Mouse (Mus musculus) midbrain, embryonic 15.5 days (tissue): Measurements from ENCODE around the gene Cks1b. TPM values are rescaled to one million over a fixed set of nuclear protein-coding genes. Genes with fewer than 3 reads are reported as not detected.
A peak's percentile ranks its signal among the peaks of the same experiment; 100 is the strongest.

Source experiments
- ATAC-seq: fragments of 200-750 bp; cut with Nextera tagmentation; replicated peaks from 2 replicates; pipeline ENCODE4 v1.8.0; 2017; ENCODE audit warnings: moderate TSS enrichment
- H3K27ac ChIP-seq: fragments of 300-500 bp; sonication (generic); 2 replicates; pipeline ENCODE4 v1.5.1; 2015; ENCODE audit warnings: mild to moderate bottlenecking, inconsistent platforms
- H3K27me3 ChIP-seq: fragments of 300-500 bp; sonication (generic); replicated peaks from 2 replicates; pipeline ENCODE4 v1.6.1; 2015; ENCODE audit warnings: inconsistent platforms
- H3K36me3 ChIP-seq: fragments of 300-500 bp; sonication (generic); replicated peaks from 2 replicates; pipeline ENCODE4 v1.6.1; 2015; ENCODE audit warnings: inconsistent platforms
- H3K4me1 ChIP-seq: fragments of 300-500 bp; sonication (generic); 2 replicates; pipeline ENCODE4 v1.6.1; 2015; ENCODE audit warnings: inconsistent platforms
- H3K4me2 ChIP-seq: fragments of 300-500 bp; sonication (generic); 2 replicates; pipeline ENCODE4 v1.6.1; 2015; ENCODE audit warnings: inconsistent platforms, mild to moderate bottlenecking, moderate library complexity
- H3K4me3 ChIP-seq: fragments of 300-500 bp; sonication (generic); 2 replicates; pipeline ENCODE4 v1.5.1; 2015; ENCODE audit warnings: mild to moderate bottlenecking, inconsistent platforms
- H3K9ac ChIP-seq: fragments of 300-500 bp; sonication (generic); 2 replicates; pipeline ENCODE4 v1.6.1; 2015; ENCODE audit warnings: mild to moderate bottlenecking, inconsistent platforms
- H3K9me3 ChIP-seq: fragments of 300-500 bp; sonication (generic); 2 replicates; pipeline ENCODE4 v1.6.1; 2016; ENCODE audit warnings: inconsistent platforms
- WGBS: fragments of 180-500 bp; shearing (Covaris S2); methylation state at CpG from one replicate; pipeline ENCODE4 v1.1.7; 2015; ENCODE audit warnings: mixed read lengths; 5-methylcytosine and 5-hydroxymethylcytosine counted together
- polyA plus RNA-seq: library from polyadenylated mRNA; unstranded; fragments of >200 nt; fragmentation: Nextera tagmentation; extraction: Ambion mirVana; gene quantifications from 2 replicates; pipeline ENCODE4 v1.2.1, GENCODE M21; 2015

Cks1b gene
- polyA plus RNA-seq, 1 experiment from 2014 or later, result 86.7 TPM

DNA sequence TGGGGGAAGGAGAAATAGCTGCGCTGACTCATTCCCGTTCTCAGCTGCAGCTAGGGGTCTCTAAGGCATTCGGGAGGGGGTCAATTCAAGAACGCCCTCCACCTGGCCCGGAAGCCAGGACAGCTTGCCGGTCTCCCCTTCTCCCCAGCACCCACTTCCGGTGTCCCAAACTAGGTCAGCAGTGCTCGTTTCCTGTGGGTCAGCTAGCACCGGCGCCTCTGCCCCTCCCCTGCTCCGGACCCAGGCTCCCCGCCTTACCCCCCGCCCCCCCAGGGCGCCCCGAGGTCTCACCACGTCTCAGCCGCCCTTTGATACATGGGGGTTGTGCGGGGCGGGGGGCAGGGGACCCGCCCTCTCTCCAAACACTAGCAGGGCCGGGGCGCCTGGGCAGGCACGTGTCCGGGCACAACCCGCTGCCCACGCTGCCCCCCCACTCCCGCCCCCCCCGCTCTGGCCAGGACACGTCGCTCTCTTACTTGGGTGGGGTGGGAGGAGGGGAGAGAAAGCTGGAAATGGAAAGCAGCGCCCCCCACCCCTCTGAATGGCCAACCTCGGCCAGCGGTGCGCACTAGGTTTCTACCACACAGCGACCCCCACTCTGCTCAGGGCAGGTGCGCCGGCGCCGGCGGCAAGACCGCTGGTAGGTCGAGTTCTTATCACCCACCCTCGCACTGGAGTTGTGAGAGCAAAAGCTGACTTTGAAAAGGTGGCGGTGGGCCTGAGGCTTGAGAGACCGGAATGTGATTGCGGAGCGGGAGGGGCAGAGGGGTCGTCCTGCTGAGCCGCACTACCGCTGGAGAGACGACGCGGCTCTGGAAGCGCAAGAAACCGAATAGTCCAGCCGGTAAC is 26.3 kb downstream of the Cks1b start:
- H3K9ac ChIP-seq, result peak overlapping the region; percentile 51
- ATAC-seq, result no peak
- WGBS, result under 1% methylated on average over 53 of the region's 56 CpGs
- peaks cover 24% of the 10 kb centered on the region for H3K27me3 ChIP-seq
- H3K9me3 ChIP-seq, result no peaks in the 10 kb centered on the region
- H3K36me3 ChIP-seq, result no peaks in the 10 kb centered on the region
- peaks cover 67% of the 10 kb centered on the region for H3K4me1 ChIP-seq
- no peak overlapping the region for H3K27ac ChIP-seq
- peak overlapping the region; percentile 46 for H3K4me3 ChIP-seq
- H3K4me2 ChIP-seq, result peak overlapping the region; percentile 100

DNA sequence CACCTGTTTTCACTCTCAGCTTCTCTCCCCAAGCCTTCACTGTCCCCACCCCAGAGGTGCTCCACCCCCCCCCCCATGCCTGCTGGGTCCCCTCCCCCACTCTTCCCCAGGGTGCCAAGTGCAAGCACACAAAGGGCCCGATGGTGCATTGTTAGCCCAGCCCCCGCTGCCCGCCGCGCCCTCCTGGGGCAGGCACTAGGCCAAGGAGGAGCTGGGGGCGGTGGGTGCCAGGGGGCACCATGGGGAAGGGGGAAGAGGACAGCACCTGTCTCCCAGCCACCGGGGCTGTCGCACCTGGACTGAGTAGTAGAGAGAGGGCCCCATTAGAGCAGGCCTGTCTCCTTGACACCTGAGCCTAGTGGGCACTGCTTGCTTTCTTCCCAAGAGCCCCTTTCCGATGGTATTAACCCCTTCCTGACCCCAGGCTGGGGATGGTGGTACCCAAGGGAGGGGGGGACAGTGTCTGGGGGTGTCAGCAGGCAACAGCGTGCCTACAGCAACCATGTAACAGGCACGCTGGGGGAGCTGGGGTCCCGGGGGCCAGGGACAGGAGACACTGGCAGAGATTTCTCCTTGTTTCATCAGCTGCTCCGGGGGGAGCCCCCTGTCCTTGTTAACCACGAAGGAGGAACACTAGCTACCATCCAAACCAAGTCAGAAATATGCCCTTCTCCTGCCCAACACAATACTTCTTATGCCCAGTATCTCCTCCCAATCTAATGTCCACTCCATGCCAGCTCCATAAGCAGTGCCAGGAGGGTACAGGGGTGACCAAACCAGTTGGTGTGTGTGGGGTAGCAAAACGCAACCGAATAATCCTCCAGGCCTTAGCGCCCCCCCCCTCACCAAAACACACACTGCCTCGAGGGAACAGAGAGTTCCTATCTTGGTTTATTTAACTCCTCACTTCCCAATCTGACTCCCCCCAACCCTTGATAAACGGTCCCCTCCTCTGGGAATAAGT is 27.2 kb downstream of the Cks1b start:
- peak overlapping the region; percentile 51 for H3K9ac ChIP-seq
- peaks cover 57% of the 10 kb centered on the region for H3K4me1 ChIP-seq
- WGBS, result 10% methylated on average over 19 of the region's 19 CpGs

DNA sequence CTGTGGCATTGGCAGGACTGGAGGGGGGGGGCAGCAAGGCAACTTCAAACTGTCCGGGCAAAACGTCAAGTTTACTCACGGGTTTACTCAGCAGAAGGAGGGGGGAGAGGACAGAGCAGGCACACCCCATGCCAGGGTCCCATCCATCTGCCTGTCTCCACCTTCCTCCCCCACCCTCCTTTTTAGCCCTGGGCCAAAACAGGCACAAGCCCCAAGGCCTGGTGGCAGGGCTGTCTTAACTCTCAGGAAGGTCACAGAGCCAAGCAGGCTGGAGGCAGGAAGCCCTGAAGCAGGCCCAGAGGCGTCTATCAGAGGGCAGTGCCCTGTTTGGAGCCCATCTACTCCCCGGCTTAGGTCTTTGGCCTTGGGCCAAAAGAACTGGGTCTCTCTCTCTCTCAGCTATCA is 28.1 kb downstream of the Cks1b start:
- Histone ChIP-seq H3K4me3 (no peak overlapping the region), H3K4me2 (no peak overlapping the region), H3K27ac (no peak overlapping the region), H3K4me1 (peaks cover 49% of the 10 kb centered on the region), H3K9me3 (no peaks in the 10 kb centered on the region), H3K27me3 (peaks cover 11% of the 10 kb centered on the region), H3K9ac (no peak overlapping the region), H3K36me3 (no peaks in the 10 kb centered on the region)
- no peak for ATAC-seq
- WGBS, result 54% methylated on average over 5 of the region's 5 CpGs

More for the DNA sequence above, 27.2 kb downstream of the Cks1b start:
- no peak for ATAC-seq
- H3K27ac ChIP-seq, result no peak overlapping the region
- peak overlapping the region; percentile 100 for H3K4me2 ChIP-seq
- peaks cover 17% of the 10 kb centered on the region for H3K27me3 ChIP-seq
- peak overlapping the region; percentile 46 for H3K4me3 ChIP-seq
- H3K36me3 ChIP-seq, result no peaks in the 10 kb centered on the region
- H3K9me3 ChIP-seq, result no peaks in the 10 kb centered on the region

DNA sequence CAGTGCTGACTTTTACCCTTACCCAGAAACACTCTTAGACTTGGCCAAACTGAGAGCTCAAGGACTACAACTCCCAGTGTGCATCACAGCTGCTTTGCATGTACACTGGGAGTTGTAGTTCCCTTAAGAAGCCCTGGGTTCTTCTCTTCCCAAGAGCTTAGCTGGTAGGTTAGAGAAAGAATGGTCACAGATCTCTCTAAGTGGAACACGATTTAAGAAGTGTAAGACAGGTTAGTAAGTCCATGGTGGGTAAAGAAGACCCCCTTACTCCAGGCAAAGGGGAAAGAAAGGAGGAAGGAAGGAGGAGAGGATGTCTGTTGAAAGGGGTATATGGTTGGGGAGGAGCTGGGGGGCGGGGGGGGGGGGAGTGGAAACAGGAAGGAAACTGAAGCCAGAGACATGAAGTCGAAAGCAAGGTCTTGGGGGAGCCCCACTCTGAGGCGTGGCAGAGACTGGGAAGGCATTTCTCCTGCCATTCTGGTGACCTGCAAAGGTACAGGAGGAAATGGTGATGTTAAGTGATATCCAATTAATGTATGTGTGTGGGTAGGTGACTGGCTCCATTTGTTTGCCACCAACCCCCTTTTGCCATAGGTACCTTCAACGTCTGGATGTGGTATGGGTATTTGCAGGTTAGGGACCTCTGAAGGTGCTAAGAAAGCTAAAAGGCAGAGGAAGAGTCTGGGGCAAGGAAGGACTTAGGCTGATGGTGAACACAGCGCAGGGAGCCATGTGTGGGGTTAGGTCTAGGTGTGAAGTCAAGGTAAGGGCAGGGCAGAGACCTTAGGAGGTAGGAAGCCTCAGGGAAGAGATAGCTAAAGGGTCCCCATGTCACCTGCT is 29.1 kb downstream of the Cks1b start:
- no peaks in the 10 kb centered on the region for H3K9me3 ChIP-seq
- H3K9ac ChIP-seq, result no peak overlapping the region
- H3K27me3 ChIP-seq, result peaks cover 8% of the 10 kb centered on the region
- no peak overlapping the region for H3K27ac ChIP-seq
- 71% methylated on average over 5 of the region's 6 CpGs for WGBS
- no peaks in the 10 kb centered on the region for H3K36me3 ChIP-seq
- ATAC-seq, result peak; percentile 21; the same call in 1 of the 2 replicates
- H3K4me1 ChIP-seq, result peaks cover 44% of the 10 kb centered on the region
- no peak overlapping the region for H3K4me3 ChIP-seq
- H3K4me2 ChIP-seq, result no peak overlapping the region

DNA sequence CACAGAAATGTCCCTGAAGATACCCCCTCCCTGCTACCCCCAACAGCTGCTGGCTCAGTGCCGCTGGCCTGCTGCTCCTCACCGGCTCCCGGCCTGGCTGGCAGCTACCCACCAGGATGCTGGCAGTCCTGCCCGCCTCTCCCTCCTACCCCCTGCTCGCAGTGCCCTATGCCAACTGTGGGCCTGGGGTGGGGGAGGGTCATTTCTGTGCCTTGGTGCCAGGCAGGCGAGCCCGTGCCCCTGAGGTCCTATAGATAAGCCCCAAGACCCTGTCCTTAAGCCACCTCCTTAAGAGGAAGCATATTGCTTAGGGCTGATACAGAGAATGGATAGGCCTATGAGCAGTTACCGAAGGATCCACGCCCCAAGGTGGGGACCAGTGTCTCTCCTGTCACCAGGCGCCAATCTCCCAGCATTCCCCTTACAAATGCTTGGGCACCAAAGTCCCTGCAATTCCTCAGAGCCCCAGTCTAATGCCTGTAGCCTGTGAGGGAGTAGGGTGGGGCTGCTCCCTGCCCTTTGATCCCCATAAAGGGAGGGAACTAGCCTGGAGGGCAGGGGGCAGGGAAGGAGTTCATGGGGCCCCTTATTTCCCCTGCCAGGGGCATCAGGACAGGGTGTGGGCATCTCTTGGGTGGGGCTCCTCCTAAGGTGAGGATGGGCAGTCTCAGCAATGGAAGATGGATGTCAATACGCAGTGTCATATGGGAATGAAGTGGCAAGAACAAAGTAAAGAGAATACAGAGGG is 29.9 kb downstream of the Cks1b start:
- WGBS, result 70% methylated on average over 11 of the region's 11 CpGs
- Histone ChIP-seq H3K9ac (no peak overlapping the region), H3K36me3 (no peaks in the 10 kb centered on the region), H3K4me1 (peaks cover 36% of the 10 kb centered on the region), H3K4me3 (no peak overlapping the region), H3K9me3 (no peaks in the 10 kb centered on the region), H3K27me3 (peaks cover 8% of the 10 kb centered on the region), H3K4me2 (no peak overlapping the region), H3K27ac (no peak overlapping the region)
- ATAC-seq, result peak; percentile 6; the same call in 1 of the 2 replicates

DNA sequence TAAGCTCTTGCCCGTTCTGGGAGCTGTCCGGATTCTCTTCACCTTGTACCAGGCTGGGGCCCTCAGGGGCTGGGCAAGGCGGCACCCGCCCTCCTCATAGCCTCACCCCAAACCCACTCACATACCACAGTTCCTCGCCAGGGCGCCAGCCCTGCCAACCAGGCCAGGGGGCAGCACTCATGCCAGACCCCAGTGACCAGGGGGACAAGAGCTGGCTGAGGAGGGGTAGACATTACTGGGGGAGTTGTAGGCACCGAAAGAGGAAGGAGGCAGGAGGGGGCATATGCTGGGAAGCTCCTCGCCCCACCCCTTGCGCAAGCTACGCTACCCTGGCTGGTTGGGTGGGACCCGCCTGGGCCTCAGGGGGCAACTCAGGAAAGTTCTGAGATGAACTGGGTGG is 30.6 kb downstream of the Cks1b start:
- Histone ChIP-seq H3K36me3 (no peaks in the 10 kb centered on the region), H3K27ac (no peak overlapping the region), H3K9me3 (no peaks in the 10 kb centered on the region), H3K4me2 (no peak overlapping the region), H3K9ac (no peak overlapping the region), H3K4me1 (peaks cover 30% of the 10 kb centered on the region), H3K27me3 (peaks cover 4% of the 10 kb centered on the region), H3K4me3 (no peak overlapping the region)
- no peak for ATAC-seq
- WGBS, result 76% methylated on average over 11 of the region's 11 CpGs

DNA sequence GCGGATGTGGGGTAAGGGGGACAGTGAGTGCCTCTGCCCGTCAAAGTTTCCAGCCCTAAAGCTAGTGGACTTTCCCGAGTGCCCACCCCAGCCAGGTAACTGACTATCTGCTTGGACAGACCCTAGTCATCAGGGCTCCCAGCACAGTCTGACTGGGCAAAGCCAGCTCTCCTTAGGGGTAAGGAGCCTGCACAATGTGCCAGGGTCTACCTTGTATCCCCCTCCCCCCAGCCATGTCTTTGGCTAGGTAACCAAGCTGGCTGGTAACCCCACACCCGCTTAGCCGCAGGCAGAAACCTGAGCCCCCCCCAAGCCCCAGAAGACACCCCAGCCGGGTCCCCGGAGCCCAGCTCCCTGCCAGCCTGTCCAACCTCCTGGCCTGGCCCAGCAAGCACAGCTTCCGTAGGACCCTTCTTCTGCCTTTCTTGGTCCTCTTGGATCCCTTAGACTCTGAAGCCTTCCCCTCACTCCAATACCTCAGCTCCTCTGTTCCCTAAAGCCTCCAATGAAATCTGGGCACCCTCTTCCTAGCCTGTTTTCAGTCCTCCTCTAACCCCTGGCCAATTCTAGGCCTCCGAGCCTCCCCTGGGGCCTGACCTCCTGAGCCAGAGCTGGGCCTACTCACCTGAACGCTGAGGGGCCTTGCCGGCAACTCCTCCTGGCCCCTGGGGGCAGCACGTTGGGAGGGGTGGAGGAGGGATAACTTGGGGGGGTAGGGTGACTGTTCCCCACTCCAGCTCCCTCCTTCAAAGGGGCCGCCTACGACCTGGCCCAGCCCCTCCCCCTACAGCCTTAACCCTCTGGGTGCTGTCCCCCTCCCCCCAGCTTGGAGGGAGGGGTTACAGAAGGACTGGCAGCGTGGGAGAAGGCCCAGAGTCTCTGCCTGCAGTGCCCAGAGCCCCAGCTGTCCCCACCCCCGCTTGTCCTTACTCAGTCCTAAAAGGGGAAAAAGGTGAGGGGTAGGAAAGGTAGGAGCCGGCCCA is 31.5 kb downstream of the Cks1b start:
- H3K4me2 ChIP-seq, result no peak overlapping the region
- no peak overlapping the region for H3K4me3 ChIP-seq
- H3K36me3 ChIP-seq, result no peaks in the 10 kb centered on the region
- 52% methylated on average over 17 of the region's 17 CpGs for WGBS
- H3K27me3 ChIP-seq, result no peaks in the 10 kb centered on the region
- no peak overlapping the region for H3K27ac ChIP-seq
- peaks cover 21% of the 10 kb centered on the region for H3K4me1 ChIP-seq
- H3K9ac ChIP-seq, result no peak overlapping the region
- no peak for ATAC-seq
- H3K9me3 ChIP-seq, result no peaks in the 10 kb centered on the region

DNA sequence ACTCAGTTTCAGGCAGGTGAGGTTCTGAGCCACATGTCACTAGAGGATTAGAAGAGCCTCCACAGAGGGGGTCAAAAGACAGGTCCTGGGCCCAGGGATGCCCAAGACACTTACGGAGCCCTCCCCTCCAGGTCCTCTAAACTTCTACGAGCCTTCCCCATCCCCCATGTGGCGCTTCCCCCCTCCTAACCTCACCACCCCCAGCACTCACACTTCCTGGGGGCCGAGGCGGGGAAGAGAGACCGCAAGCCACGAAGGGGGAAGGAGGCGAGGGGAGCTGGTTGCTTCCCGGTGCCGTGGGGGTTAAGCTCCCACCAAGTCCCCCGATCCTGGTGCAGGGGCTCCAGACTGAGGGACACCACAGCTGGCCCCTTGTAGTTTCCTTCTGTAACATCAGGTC is 32.7 kb downstream of the Cks1b start:
- Histone ChIP-seq H3K27me3 (no peaks in the 10 kb centered on the region), H3K27ac (no peak overlapping the region), H3K9ac (no peak overlapping the region), H3K4me1 (peaks cover 8% of the 10 kb centered on the region; the same call in 1 of the 2 replicates), H3K4me3 (no peak overlapping the region), H3K36me3 (no peaks in the 10 kb centered on the region), H3K9me3 (no peaks in the 10 kb centered on the region), H3K4me2 (no peak overlapping the region)
- 55% methylated on average over 11 of the region's 11 CpGs for WGBS
- ATAC-seq, result no peak

DNA sequence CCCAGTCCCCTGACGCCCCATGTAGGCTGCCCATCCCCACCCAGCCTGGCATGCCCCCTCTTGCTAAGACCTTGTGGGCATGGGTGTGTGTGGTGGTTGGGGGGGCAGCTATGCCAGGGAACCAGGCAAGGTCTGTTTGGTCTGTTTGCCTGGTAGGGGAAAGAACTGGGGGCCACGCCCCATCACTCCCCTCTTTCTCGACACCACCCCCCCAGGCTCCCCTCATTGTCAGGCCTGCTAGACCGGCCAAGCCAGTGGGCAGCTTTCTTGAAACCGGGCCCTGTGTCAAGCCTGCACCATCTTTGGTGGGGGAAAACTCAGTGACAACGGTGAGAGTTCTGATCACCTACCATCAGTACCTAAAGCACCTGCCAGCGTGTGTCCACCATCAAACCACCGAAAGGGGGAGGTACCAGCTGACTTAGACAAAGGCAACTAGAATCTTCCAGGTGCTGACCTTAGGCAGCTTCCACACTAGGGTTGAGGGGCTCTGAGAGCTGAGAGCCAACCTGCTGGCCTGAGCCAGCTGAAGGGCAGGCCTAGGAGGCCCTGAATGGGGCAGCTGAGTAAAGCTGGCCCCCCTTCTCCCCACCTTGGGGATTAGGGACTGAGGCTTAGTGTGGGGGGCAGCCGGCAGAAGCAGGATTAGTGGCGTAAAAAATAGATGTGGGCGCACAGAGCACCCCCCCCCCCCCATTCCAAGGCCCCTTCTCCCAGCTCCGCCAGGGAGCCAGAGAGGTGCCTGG is 33.7 kb downstream of the Cks1b start:
- 46% methylated on average over 12 of the region's 12 CpGs for WGBS
- H3K4me3 ChIP-seq, result no peak overlapping the region
- no peaks in the 10 kb centered on the region for H3K36me3 ChIP-seq
- H3K27me3 ChIP-seq, result no peaks in the 10 kb centered on the region
- no peak overlapping the region for H3K4me2 ChIP-seq
- no peak for ATAC-seq
- no peaks in the 10 kb centered on the region for H3K9me3 ChIP-seq
- H3K4me1 ChIP-seq, result peaks cover 5% of the 10 kb centered on the region; the same call in 1 of the 2 replicates
- H3K9ac ChIP-seq, result no peak overlapping the region
- no peak overlapping the region for H3K27ac ChIP-seq

DNA sequence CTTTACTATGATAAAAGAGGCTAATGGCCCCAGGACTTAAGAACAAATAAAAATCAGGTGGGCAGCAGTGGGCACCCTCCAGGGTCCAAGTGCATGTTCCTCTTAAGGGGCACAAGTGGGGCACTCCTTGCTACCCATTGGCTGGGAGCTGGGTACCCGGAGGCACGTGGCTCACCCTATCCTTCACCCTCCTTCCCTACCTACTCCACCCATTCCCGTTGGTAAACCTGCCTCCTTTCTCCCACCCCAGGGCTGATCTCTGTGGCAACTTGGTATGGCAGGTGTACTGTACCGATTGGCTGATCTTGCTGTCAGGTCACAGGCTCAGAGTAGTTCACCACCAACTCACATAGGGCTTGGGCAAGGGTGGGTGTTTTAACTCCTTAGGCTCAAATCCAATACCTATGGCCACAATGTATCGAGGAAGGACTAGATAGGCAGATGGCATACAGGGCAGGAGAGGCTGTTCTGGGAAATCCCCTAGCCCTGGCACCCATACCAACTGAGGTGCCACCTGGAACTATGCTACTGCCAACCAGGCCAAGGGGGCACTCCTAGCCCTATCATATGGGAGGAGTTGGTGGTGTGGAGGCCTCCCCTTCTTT is 34.4 kb downstream of the Cks1b start:
- Histone ChIP-seq H3K9me3 (no peaks in the 10 kb centered on the region), H3K4me1 (peaks cover 11% of the 10 kb centered on the region), H3K9ac (no peak overlapping the region), H3K4me3 (no peak overlapping the region), H3K27ac (no peak overlapping the region), H3K36me3 (no peaks in the 10 kb centered on the region), H3K27me3 (no peaks in the 10 kb centered on the region), H3K4me2 (no peak overlapping the region)
- WGBS, result 88% methylated on average over 5 of the region's 5 CpGs
- ATAC-seq, result no peak
